Mouse (Mus musculus): ENCODE data around the gene Dusp6. TPM values are rescaled to one million over a fixed set of nuclear protein-coding genes. Genes with fewer than 3 reads are reported as not detected.

Gene Dusp6
- polyA plus RNA-seq, 1 experiment, result 40.3 TPM

DNA sequence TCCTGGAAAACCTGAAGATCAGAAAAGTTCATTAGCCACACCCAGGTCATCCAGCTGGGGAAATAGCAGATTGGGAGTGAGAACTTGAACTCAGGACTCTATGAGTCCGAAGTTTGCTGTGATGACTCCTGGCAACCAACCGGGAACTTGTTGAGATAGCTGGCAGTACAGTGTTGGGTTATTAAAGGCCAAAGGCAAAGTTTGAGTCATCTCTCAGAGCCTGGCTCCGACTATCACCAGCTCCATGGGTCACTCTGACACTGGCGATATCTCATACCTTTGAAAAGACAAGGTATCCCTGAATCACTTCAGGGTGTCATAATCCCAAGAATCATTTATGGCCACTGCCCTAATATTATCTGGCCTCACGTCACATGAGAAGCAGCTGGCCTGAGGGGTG, 36.2 kb upstream of the Dusp6 start:
- TF ChIP-seq CEBPB (IDR thresholded peaks at IDR 0.05; ENCODE audit: low read depth) (no peak), FOSL1 (IDR thresholded peaks at IDR 0.05; ENCODE audit: insufficient read depth, low read length, poor library complexity, severe bottlenecking) (no peak), MAX (IDR thresholded peaks at IDR 0.05) (no peak), USF1 (IDR thresholded peaks at IDR 0.05; ENCODE audit: low read depth) (no peak), MYOD1 (IDR thresholded peaks at IDR 0.05; ENCODE audit: control insufficient read depth, insufficient read length, low read depth) (no peak), MYOG (IDR thresholded peaks at IDR 0.05; ENCODE audit: control insufficient read depth, extremely low read depth, insufficient read length) (no peak), CTCF (IDR thresholded peaks at IDR 0.05; ENCODE audit: control insufficient read depth, insufficient read depth, insufficient read length) (no peak)
- Histone ChIP-seq H3K79me2 (ENCODE audit: control insufficient read depth, insufficient read depth) (no peaks in the 10 kb centered on the region), H3K79me3 (ENCODE audit: low read depth) (no peaks in the 10 kb centered on the region), H3K27me3 (ENCODE audit: control insufficient read depth, insufficient read depth, insufficient read length) (no peaks in the 10 kb centered on the region), H3K4me3 (ENCODE audit: insufficient read depth, poor library complexity, severe bottlenecking) (no peak overlapping the region), H3ac (ENCODE audit: control insufficient read depth, insufficient read length, low read depth) (no peak overlapping the region), H3K36me3 (ENCODE audit: control insufficient read depth, insufficient read depth) (no peaks in the 10 kb centered on the region)

- H3K27me3 ChIP-seq (ENCODE audit: control insufficient read depth, insufficient read depth, insufficient read length), result no peaks in the 10 kb centered on the region
- H3K36me3 ChIP-seq (ENCODE audit: control insufficient read depth, insufficient read depth), result no peaks in the 10 kb centered on the region
- H3K79me3 ChIP-seq (ENCODE audit: low read depth), result no peaks in the 10 kb centered on the region
- no peak overlapping the region for H3K4me3 ChIP-seq (ENCODE audit: insufficient read depth, poor library complexity, severe bottlenecking)
- H3K79me2 ChIP-seq (ENCODE audit: control insufficient read depth, insufficient read depth), result no peaks in the 10 kb centered on the region
- no peak for TF ChIP-seq MYOD1 (IDR thresholded peaks at IDR 0.05; ENCODE audit: control insufficient read depth, insufficient read length, low read depth)
- TF ChIP-seq FOSL1 (IDR thresholded peaks at IDR 0.05; ENCODE audit: insufficient read depth, low read length, poor library complexity, severe bottlenecking), result no peak
- no peak for TF ChIP-seq MYOG (IDR thresholded peaks at IDR 0.05; ENCODE audit: control insufficient read depth, extremely low read depth, insufficient read length)
- no peak for TF ChIP-seq CTCF (IDR thresholded peaks at IDR 0.05; ENCODE audit: control insufficient read depth, insufficient read depth, insufficient read length)
- TF ChIP-seq MAX (IDR thresholded peaks at IDR 0.05), result no peak
- TF ChIP-seq CEBPB (IDR thresholded peaks at IDR 0.05; ENCODE audit: low read depth), result no peak
- TF ChIP-seq USF1 (IDR thresholded peaks at IDR 0.05; ENCODE audit: low read depth), result no peak
- H3ac ChIP-seq (ENCODE audit: control insufficient read depth, insufficient read length, low read depth), result no peak overlapping the region
These were observed 34.8 kb upstream of the Dusp6 start for GRCm38 (mm10) chr10:99227968-99228864.

DNA sequence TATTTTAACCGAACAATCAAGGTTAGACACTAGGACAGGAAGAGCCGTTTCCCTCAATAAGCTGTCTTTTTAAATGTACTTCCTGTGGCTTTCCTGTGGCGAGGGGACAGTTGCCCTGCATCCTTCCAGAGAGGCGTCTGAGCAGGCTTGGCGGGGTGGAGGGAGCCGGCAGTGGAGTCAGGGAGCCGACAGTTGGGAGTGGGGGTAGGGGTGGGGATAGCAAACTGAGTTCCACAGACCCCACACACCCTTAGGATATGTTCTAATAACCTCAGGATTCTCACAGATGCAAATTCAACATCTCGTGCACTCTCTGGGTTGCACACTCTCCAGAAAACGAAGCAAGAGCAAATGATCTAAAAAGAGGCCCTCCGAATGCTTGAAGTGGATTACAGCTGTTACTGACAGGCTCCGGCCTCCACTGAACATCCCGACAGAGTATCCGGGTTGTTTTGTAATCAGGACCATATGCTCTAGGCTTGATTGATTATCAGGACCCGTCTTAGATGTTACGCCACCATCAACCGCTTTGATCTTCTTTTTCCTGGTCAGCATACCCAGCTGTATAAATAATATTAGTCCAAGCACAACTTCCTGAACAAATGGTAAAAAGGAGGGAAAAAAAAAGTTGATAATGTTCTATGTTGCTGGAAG, 33.9 kb upstream of the Dusp6 start:
- Histone ChIP-seq H3K27me3 (ENCODE audit: control insufficient read depth, insufficient read depth, insufficient read length) (no peaks in the 10 kb centered on the region), H3ac (ENCODE audit: control insufficient read depth, insufficient read length, low read depth) (no peak overlapping the region), H3K79me3 (ENCODE audit: low read depth) (no peaks in the 10 kb centered on the region), H3K36me3 (ENCODE audit: control insufficient read depth, insufficient read depth) (no peaks in the 10 kb centered on the region), H3K79me2 (ENCODE audit: control insufficient read depth, insufficient read depth) (no peaks in the 10 kb centered on the region), H3K4me3 (ENCODE audit: insufficient read depth, poor library complexity, severe bottlenecking) (no peak overlapping the region)
- TF ChIP-seq CEBPB (IDR thresholded peaks at IDR 0.05; ENCODE audit: low read depth) (no peak), FOSL1 (IDR thresholded peaks at IDR 0.05; ENCODE audit: insufficient read depth, low read length, poor library complexity, severe bottlenecking) (no peak)

GRCm38 (mm10) chr10:99232518-99233227, 30.4 kb upstream of the Dusp6 start:
- no peaks in the 10 kb centered on the region for H3K27me3 ChIP-seq (ENCODE audit: control insufficient read depth, insufficient read depth, insufficient read length)
- no peak for TF ChIP-seq CTCF (IDR thresholded peaks at IDR 0.05; ENCODE audit: control insufficient read depth, insufficient read depth, insufficient read length)
- no peak for TF ChIP-seq MAX (IDR thresholded peaks at IDR 0.05)
- no peak for TF ChIP-seq USF1 (IDR thresholded peaks at IDR 0.05; ENCODE audit: low read depth)
- TF ChIP-seq CEBPB (IDR thresholded peaks at IDR 0.05; ENCODE audit: low read depth), result peak; percentile 42
- no peak for TF ChIP-seq FOSL1 (IDR thresholded peaks at IDR 0.05; ENCODE audit: insufficient read depth, low read length, poor library complexity, severe bottlenecking)
- no peaks in the 10 kb centered on the region for H3K79me2 ChIP-seq (ENCODE audit: control insufficient read depth, insufficient read depth)
- H3K79me3 ChIP-seq (ENCODE audit: low read depth), result no peaks in the 10 kb centered on the region
- H3K36me3 ChIP-seq (ENCODE audit: control insufficient read depth, insufficient read depth), result no peaks in the 10 kb centered on the region
- no peak overlapping the region for H3K4me3 ChIP-seq (ENCODE audit: insufficient read depth, poor library complexity, severe bottlenecking)
- no peak overlapping the region for H3ac ChIP-seq (ENCODE audit: control insufficient read depth, insufficient read length, low read depth)

- no peak overlapping the region for H3ac ChIP-seq (ENCODE audit: control insufficient read depth, insufficient read length, low read depth)
- TF ChIP-seq FOSL1 (IDR thresholded peaks at IDR 0.05; ENCODE audit: insufficient read depth, low read length, poor library complexity, severe bottlenecking), result no peak
- TF ChIP-seq MYOD1 (IDR thresholded peaks at IDR 0.05; ENCODE audit: control insufficient read depth, insufficient read length, low read depth), result no peak
- no peak for TF ChIP-seq CTCF (IDR thresholded peaks at IDR 0.05; ENCODE audit: control insufficient read depth, insufficient read depth, insufficient read length)
- no peak for TF ChIP-seq MYOG (IDR thresholded peaks at IDR 0.05; ENCODE audit: control insufficient read depth, extremely low read depth, insufficient read length)
- TF ChIP-seq CEBPB (IDR thresholded peaks at IDR 0.05; ENCODE audit: low read depth), result no peak
- TF ChIP-seq USF1 (IDR thresholded peaks at IDR 0.05; ENCODE audit: low read depth), result no peak
- TF ChIP-seq MAX (IDR thresholded peaks at IDR 0.05), result no peak
These were observed 28.7 kb upstream of the Dusp6 start for GRCm38 (mm10) chr10:99234336-99234735.

More at GRCm38 (mm10) chr10:99234336-99234735, 28.7 kb upstream of the Dusp6 start:
- H3K27me3 ChIP-seq (ENCODE audit: control insufficient read depth, insufficient read depth, insufficient read length), result no peaks in the 10 kb centered on the region
- H3K4me3 ChIP-seq (ENCODE audit: insufficient read depth, poor library complexity, severe bottlenecking), result no peak overlapping the region
- H3K36me3 ChIP-seq (ENCODE audit: control insufficient read depth, insufficient read depth), result peaks cover 2% of the 10 kb centered on the region
- H3K79me3 ChIP-seq (ENCODE audit: low read depth), result no peaks in the 10 kb centered on the region
- H3K79me2 ChIP-seq (ENCODE audit: control insufficient read depth, insufficient read depth), result no peaks in the 10 kb centered on the region
